Mouse (Mus musculus) heart, adult 18-20 months (tissue): ENCODE data around the gene Cyp4a10. TPM values are rescaled to one million over a fixed set of nuclear protein-coding genes. Genes with fewer than 3 reads are reported as not detected.
"Not testable (repeated sequence)": the region's sequence is repeated elsewhere in the genome, so short reads cannot be mapped to it uniquely, and the experiment has no call there.

Source experiments
- DNase-seq, 2 experiments: peaks; one replicate each; pipeline ENCODE4 v3.0.0; 2021 to 2022; ENCODE audit warnings: mixed read lengths in 1 of 2
- long read RNA-seq, 2 experiments: library from polyadenylated mRNA; stranded (forward); transcript quantifications; one replicate each; pipeline ENCODE4 v2.0.0; 2021
- total RNA-seq, 2 experiments: library from RNA; stranded (reverse); gene quantifications; 2 replicates each; pipeline ENCODE4 v1.2.3; 2021

Cyp4a10 gene
- not detected for total RNA-seq
- long read RNA-seq, experiment 1: 0 reads
- long read RNA-seq, experiment 2: 0 reads

- DNase-seq: not testable (repeated sequence)
Observed at GRCm38 (mm10) chr4:115518000-115518399, at the start of gene Cyp4a10. Gene Cyp4a10, plus strand, starts transcription at chr4:115518264.

GRCm38 (mm10) chr4:115473585-115473984 is 44.5 kb upstream of the Cyp4a10 start:
- DNase-seq: peak; percentile 4 to 11

- DNase-seq: peak; percentile 50 to 55
Observed at GRCm38 (mm10) chr4:115476051-115476450, 42.0 kb upstream of the Cyp4a10 start.

- DNase-seq: peak in 1 of 2 experiments; percentile 2
Observed at GRCm38 (mm10) chr4:115481006-115481652, 36.9 kb upstream of the Cyp4a10 start.

GRCm38 (mm10) chr4:115496001-115496400 is 22.1 kb upstream of the Cyp4a10 start, which contains the start of gene Cyp4a14:
Gene Cyp4a14, minus strand, starts transcription at chr4:115496142.
- DNase-seq: no peak

GRCm38 (mm10) chr4:115497466-115497865 is 20.6 kb upstream of the Cyp4a10 start:
- no peak for DNase-seq

GRCm38 (mm10) chr4:115513964-115514363 is 4.1 kb upstream of the Cyp4a10 start:
- DNase-seq: not testable (repeated sequence)

- no peak for DNase-seq
Observed at GRCm38 (mm10) chr4:115519444-115519843, 1.4 kb downstream of the Cyp4a10 start.

GRCm38 (mm10) chr4:115521766-115522165 is 3.7 kb downstream of the Cyp4a10 start:
- no peak for DNase-seq

GRCm38 (mm10) chr4:115545101-115545500 is 27.0 kb downstream of the Cyp4a10 start:
- peak; percentile 18 to 21 for DNase-seq

- DNase-seq: peak; percentile 57 to 66
Observed at GRCm38 (mm10) chr4:115546141-115546828, 28.2 kb downstream of the Cyp4a10 start.

GRCm38 (mm10) chr4:115552726-115553125 is 34.7 kb downstream of the Cyp4a10 start:
- DNase-seq: no peak

- DNase-seq: no peak
Observed at GRCm38 (mm10) chr4:115555513-115555912, 37.4 kb downstream of the Cyp4a10 start.

GRCm38 (mm10) chr4:115557861-115558561 is 39.9 kb downstream of the Cyp4a10 start:
- no peak for DNase-seq

- DNase-seq: not testable (repeated sequence)
Observed at GRCm38 (mm10) chr4:115561236-115561635, 43.2 kb downstream of the Cyp4a10 start.

- no peak for DNase-seq
Observed at GRCm38 (mm10) chr4:115563401-115563800, 45.3 kb downstream of the Cyp4a10 start, which contains the start of gene Cyp4a31. Gene Cyp4a31, plus strand, starts transcription at chr4:115563649.

- not testable (repeated sequence) for DNase-seq
Observed at GRCm38 (mm10) chr4:115564469-115565225, 46.6 kb downstream of the Cyp4a10 start.

- no peak for DNase-seq
Observed at GRCm38 (mm10) chr4:115575255-115575654, 57.2 kb downstream of the Cyp4a10 start.

- peak in 1 of 2 experiments; percentile 7 for DNase-seq
Observed at GRCm38 (mm10) chr4:115575776-115576175, 57.7 kb downstream of the Cyp4a10 start.

GRCm38 (mm10) chr4:115583036-115583435 is 65.0 kb downstream of the Cyp4a10 start:
- DNase-seq: no peak
